22 mouse cellular contexts compared by ENCODE assay signal in the genomic region with DNA sequence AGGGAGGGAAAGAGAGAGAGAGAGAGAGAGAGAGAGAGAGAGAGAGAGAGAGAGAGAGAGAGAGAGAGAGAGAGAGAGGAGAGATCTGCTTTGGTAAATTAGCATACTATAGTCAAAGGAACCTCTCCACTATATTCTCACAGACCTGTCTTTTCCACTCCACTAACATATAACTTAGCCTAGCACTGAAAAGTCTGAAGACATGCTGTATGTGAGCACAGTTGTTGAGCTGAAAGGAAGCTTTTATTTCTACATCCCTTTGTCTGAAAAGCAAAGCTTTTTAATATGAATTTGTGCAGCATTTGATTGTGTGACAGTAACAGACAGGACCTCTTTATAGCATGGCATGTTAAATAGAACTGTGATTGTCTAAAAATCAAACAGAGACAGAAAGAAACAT.
DNase-seq lines count a peak whose midpoint lies in the region; ATAC-seq and TF ChIP-seq lines count a peak whose summit lies in the region.
"Had no signal": no experiment of that assay in that cellular context is flagged by ENCODE, and none has a peak within 500 bp of the region (broad histone marks: within the 10 kb centered on the region; RNA-seq: fewer than 3 reads in every experiment).

No protein-coding gene starts in this region.

- no peak overlapping the region for H3K9ac ChIP-seq in forebrain, embryonic 13.5 days
- H3K9ac ChIP-seq in forebrain, embryonic 12.5 days, result no peak overlapping the region
- H3K9ac ChIP-seq in forebrain, embryonic 16.5 days (replicated peaks; ENCODE audit: low read depth, low read length), result no peak overlapping the region
- no peak overlapping the region for H3K9ac ChIP-seq in forebrain, embryonic 11.5 days (ENCODE audit: low read length)
- H3K9ac ChIP-seq in forebrain, postnatal 0 days, result no peak overlapping the region
- H3K9ac ChIP-seq in forebrain, embryonic 14.5 days (ENCODE audit: low read length), result no peak overlapping the region
- no peak overlapping the region for H3K9ac ChIP-seq in hindbrain, embryonic 16.5 days (ENCODE audit: low read depth, low read length)
- no peak overlapping the region for H3K9ac ChIP-seq in hindbrain, embryonic 14.5 days

- no peak overlapping the region for H3K4me2 ChIP-seq in forebrain, embryonic 13.5 days
- H3K4me2 ChIP-seq in forebrain, embryonic 12.5 days, result no peak overlapping the region
- H3K4me2 ChIP-seq in forebrain, embryonic 16.5 days (ENCODE audit: low read length), result no peak overlapping the region
- H3K4me2 ChIP-seq in forebrain, embryonic 11.5 days (ENCODE audit: low read depth, low read length, severe bottlenecking), result no peak overlapping the region
- no peak overlapping the region for H3K4me2 ChIP-seq in forebrain, postnatal 0 days (ENCODE audit: low read depth)
- H3K4me2 ChIP-seq in forebrain, embryonic 14.5 days (ENCODE audit: low read length), result no peak overlapping the region
- H3K4me2 ChIP-seq in hindbrain, embryonic 16.5 days (ENCODE audit: low read length), result no peak overlapping the region
- no peak overlapping the region for H3K4me2 ChIP-seq in hindbrain, embryonic 14.5 days (replicated peaks)

- H3K27ac ChIP-seq in forebrain, embryonic 13.5 days, result no peak overlapping the region
- no peak overlapping the region for H3K27ac ChIP-seq in forebrain, embryonic 12.5 days
- H3K27ac ChIP-seq in forebrain, embryonic 16.5 days (ENCODE audit: low read length), result no peak overlapping the region
- H3K27ac ChIP-seq in forebrain, embryonic 11.5 days (ENCODE audit: low read depth, low read length), result no peak overlapping the region
- H3K27ac ChIP-seq in forebrain, postnatal 0 days (ENCODE audit: low read depth, low read length), result no peak overlapping the region
- H3K27ac ChIP-seq in forebrain, embryonic 14.5 days (ENCODE audit: low read depth, low read length), result no peak overlapping the region
- H3K27ac ChIP-seq in hindbrain, embryonic 16.5 days (ENCODE audit: low read depth, low read length), result no peak overlapping the region
- no peak overlapping the region for H3K27ac ChIP-seq in hindbrain, embryonic 14.5 days

- H3K4me3 ChIP-seq in forebrain, embryonic 13.5 days, result no peak overlapping the region
- no peak overlapping the region for H3K4me3 ChIP-seq in forebrain, embryonic 12.5 days (replicated peaks)
- H3K4me3 ChIP-seq in forebrain, embryonic 16.5 days (replicated peaks; ENCODE audit: low read length), result no peak overlapping the region
- H3K4me3 ChIP-seq in forebrain, embryonic 11.5 days (ENCODE audit: low read depth, low read length), result no peak overlapping the region
- no peak overlapping the region for H3K4me3 ChIP-seq in forebrain, postnatal 0 days (ENCODE audit: low read depth, low read length)
- H3K4me3 ChIP-seq in forebrain, embryonic 14.5 days (ENCODE audit: low read depth, low read length), result no peak overlapping the region
- no peak overlapping the region for H3K4me3 ChIP-seq in hindbrain, embryonic 16.5 days (ENCODE audit: low read length)
- H3K4me3 ChIP-seq in hindbrain, embryonic 14.5 days (replicated peaks; ENCODE audit: low read length), result no peak overlapping the region

- no peak for TF ChIP-seq CTCF in forebrain, postnatal 0 days (IDR thresholded peaks at IDR 0.05; ENCODE audit: low read depth)

- H3K4me1 ChIP-seq in forebrain, embryonic 13.5 days, result no peaks in the 10 kb centered on the region
- no peaks in the 10 kb centered on the region for H3K4me1 ChIP-seq in forebrain, embryonic 12.5 days
- no peaks in the 10 kb centered on the region for H3K4me1 ChIP-seq in forebrain, embryonic 16.5 days (replicated peaks; ENCODE audit: control insufficient read depth, insufficient read depth, low read length)
- no peaks in the 10 kb centered on the region for H3K4me1 ChIP-seq in forebrain, embryonic 11.5 days (replicated peaks; ENCODE audit: control insufficient read depth, insufficient read depth, low read length)
- no peaks in the 10 kb centered on the region for H3K4me1 ChIP-seq in forebrain, postnatal 0 days (ENCODE audit: insufficient read depth)
- H3K4me1 ChIP-seq in forebrain, embryonic 14.5 days (ENCODE audit: control insufficient read depth, insufficient read depth, low read length), result no peaks in the 10 kb centered on the region
- no peaks in the 10 kb centered on the region for H3K4me1 ChIP-seq in hindbrain, embryonic 16.5 days (ENCODE audit: control insufficient read depth, insufficient read depth, low read depth, low read length)
- H3K4me1 ChIP-seq in hindbrain, embryonic 14.5 days (replicated peaks; ENCODE audit: control insufficient read depth, insufficient read depth, low read length), result no peaks in the 10 kb centered on the region

- H3K27me3 ChIP-seq in forebrain, embryonic 13.5 days, result no peaks in the 10 kb centered on the region
- no peaks in the 10 kb centered on the region for H3K27me3 ChIP-seq in forebrain, embryonic 12.5 days
- H3K27me3 ChIP-seq in forebrain, embryonic 16.5 days (replicated peaks; ENCODE audit: control insufficient read depth, insufficient read depth, low read length), result no peaks in the 10 kb centered on the region
- no peaks in the 10 kb centered on the region for H3K27me3 ChIP-seq in forebrain, embryonic 11.5 days (ENCODE audit: control insufficient read depth, insufficient read depth, low read length)
- no peaks in the 10 kb centered on the region for H3K27me3 ChIP-seq in forebrain, postnatal 0 days (ENCODE audit: insufficient read depth, low read length)
- H3K27me3 ChIP-seq in forebrain, embryonic 14.5 days (replicated peaks; ENCODE audit: control insufficient read depth, insufficient read depth, low read length), result no peaks in the 10 kb centered on the region
- H3K27me3 ChIP-seq in hindbrain, embryonic 16.5 days (replicated peaks; ENCODE audit: control insufficient read depth, insufficient read depth, low read length), result no peaks in the 10 kb centered on the region
- no peaks in the 10 kb centered on the region for H3K27me3 ChIP-seq in hindbrain, embryonic 14.5 days (ENCODE audit: control insufficient read depth, insufficient read depth, low read length)
- H3K27me3 ChIP-seq: CH12.LX, Patski had no signal

- peak; percentile 30; the same call in 1 of the 2 replicates for ATAC-seq in forebrain, embryonic 13.5 days
- ATAC-seq in forebrain, embryonic 12.5 days (ENCODE audit: low FRiP score), result no peak
- ATAC-seq in forebrain, embryonic 16.5 days, result peak; percentile 68; the same call in 1 of the 2 replicates
- no peak for ATAC-seq in forebrain, embryonic 11.5 days (replicated peaks; ENCODE audit: low FRiP score)
- peak; percentile 82; the same call in 1 of the 2 replicates for ATAC-seq in forebrain, postnatal 0 days
- ATAC-seq in forebrain, embryonic 14.5 days, result no peak
- 0 out of 2 replicates have a peak, but pooled peaks have one; percentile 24 for ATAC-seq in hindbrain, embryonic 16.5 days
- ATAC-seq in hindbrain, embryonic 14.5 days (ENCODE audit: low FRiP score), result no peak
- ATAC-seq: activated CD4-positive, CD25-positive, alpha-beta regulatory T cell, adult 4 months; CD4-positive, CD25-positive, alpha-beta regulatory T cell, adult 4 months; Patski had no signal

- no peaks in the 10 kb centered on the region for H3K36me3 ChIP-seq in forebrain, embryonic 13.5 days (ENCODE audit: poor library complexity, severe bottlenecking)
- no peaks in the 10 kb centered on the region for H3K36me3 ChIP-seq in forebrain, embryonic 12.5 days (replicated peaks)
- H3K36me3 ChIP-seq in forebrain, embryonic 16.5 days (ENCODE audit: control insufficient read depth, insufficient read depth), result no peaks in the 10 kb centered on the region
- no peaks in the 10 kb centered on the region for H3K36me3 ChIP-seq in forebrain, embryonic 11.5 days (ENCODE audit: control insufficient read depth, insufficient read depth, low read length)
- no peaks in the 10 kb centered on the region for H3K36me3 ChIP-seq in forebrain, postnatal 0 days (ENCODE audit: insufficient read depth)
- H3K36me3 ChIP-seq in forebrain, embryonic 14.5 days (ENCODE audit: control insufficient read depth, insufficient read depth, low read length), result no peaks in the 10 kb centered on the region
- no peaks in the 10 kb centered on the region for H3K36me3 ChIP-seq in hindbrain, embryonic 16.5 days (ENCODE audit: control insufficient read depth, insufficient read depth, low read length)
- no peaks in the 10 kb centered on the region for H3K36me3 ChIP-seq in hindbrain, embryonic 14.5 days (replicated peaks; ENCODE audit: control insufficient read depth, insufficient read depth)
- H3K36me3 ChIP-seq: G1E had no signal

- no peak for DNase-seq in forebrain, embryonic 11.5 days (ENCODE audit: low spot score)
- DNase-seq in forebrain, postnatal 0 days, result no peak
- no peak for DNase-seq in forebrain, embryonic 14.5 days (ENCODE audit: low spot score)
- DNase-seq in hindbrain, embryonic 14.5 days (ENCODE audit: low spot score), result no peak
- DNase-seq: adrenal gland, adult 2 months; adrenal gland, adult 8-10 months; adrenal gland, postnatal 10 days; adrenal gland, postnatal 14 days; adrenal gland, postnatal 25 days; adrenal gland, postnatal 36 days; B cell, adult 2 months; cerebellum, adult 11 months; cerebellum, adult 11-12 months had no signal

- H3K9me3 ChIP-seq in forebrain, embryonic 13.5 days (replicated peaks), result no peaks in the 10 kb centered on the region
- no peaks in the 10 kb centered on the region for H3K9me3 ChIP-seq in forebrain, embryonic 12.5 days
- H3K9me3 ChIP-seq in forebrain, embryonic 16.5 days (ENCODE audit: control insufficient read depth, low read length), result no peaks in the 10 kb centered on the region
- H3K9me3 ChIP-seq in forebrain, embryonic 11.5 days (ENCODE audit: control insufficient read depth, low read length), result no peaks in the 10 kb centered on the region
- H3K9me3 ChIP-seq in forebrain, postnatal 0 days (ENCODE audit: low read length), result no peaks in the 10 kb centered on the region
- H3K9me3 ChIP-seq in forebrain, embryonic 14.5 days (replicated peaks; ENCODE audit: control insufficient read depth, low read length), result no peaks in the 10 kb centered on the region
- H3K9me3 ChIP-seq in hindbrain, embryonic 16.5 days (ENCODE audit: control insufficient read depth, low read length), result no peaks in the 10 kb centered on the region
- H3K9me3 ChIP-seq in hindbrain, embryonic 14.5 days (ENCODE audit: control insufficient read depth, low read length), result no peaks in the 10 kb centered on the region
- H3K9me3 ChIP-seq: G1E had no signal

Comparison
In these comparisons a context has a peak if more than half of its experiments do, and no peak if none do; other contexts are left out.
1. ATAC-seq: peak in forebrain, embryonic 13.5 days (single experiment), forebrain, embryonic 16.5 days (single experiment), forebrain, postnatal 0 days (single experiment) and hindbrain, embryonic 16.5 days (single experiment); none in forebrain, embryonic 12.5 days (single experiment), forebrain, embryonic 11.5 days (single experiment), forebrain, embryonic 14.5 days (single experiment) and hindbrain, embryonic 14.5 days (single experiment).